Mouse (Mus musculus): ENCODE measurements around the gene Kiss1r. TPM values are rescaled to one million over a fixed set of nuclear protein-coding genes. Genes with fewer than 3 reads are reported as not detected.
A peak's percentile ranks its signal among the peaks of the same experiment; 100 is the strongest.

Kiss1r gene
- polyA plus RNA-seq, 1 experiment from 2014 or later: 1.6 TPM

GRCm38 (mm10) chr10:79877174-79877573, 39.6 kb upstream of the Kiss1r start:
- H3K27ac ChIP-seq (ENCODE audit: low read length): no peak overlapping the region
- no peaks in the 10 kb centered on the region for H3K27me3 ChIP-seq (replicated peaks; ENCODE audit: insufficient read depth, low read length)
- no peak overlapping the region for H3K9ac ChIP-seq (replicated peaks; ENCODE audit: low read depth)
- WGBS: 46% methylated on average over 1 of the region's 1 CpGs
- DNase-seq (ENCODE audit: low spot score) (peak; percentile 35), ATAC-seq (no peak)
- H3K4me1 ChIP-seq (ENCODE audit: insufficient read depth, low read depth, low read length): 0 out of 2 replicates have a peak, but pooled peaks cover 3% of the 10 kb centered on the region
- TF ChIP-seq EP300 (IDR thresholded peaks at IDR 0.05): no peak
- TF ChIP-seq CTCF (IDR thresholded peaks at IDR 0.05): no peak
- no peak overlapping the region for H3K4me2 ChIP-seq (replicated peaks; ENCODE audit: low read depth, low read length)
- H3K4me3 ChIP-seq (ENCODE audit: low read depth, low read length): no peak overlapping the region
- H3K36me3 ChIP-seq (ENCODE audit: insufficient read depth, low read length): no peaks in the 10 kb centered on the region
- no peaks in the 10 kb centered on the region for H3K9me3 ChIP-seq (ENCODE audit: low read length)

GRCm38 (mm10) chr10:79877757-79878156, 39.0 kb upstream of the Kiss1r start:
- H3K4me3 ChIP-seq (ENCODE audit: low read depth, low read length): no peak overlapping the region
- DNase-seq (ENCODE audit: low spot score) (peak; percentile 77), ATAC-seq (peak; percentile 52)
- H3K27me3 ChIP-seq (replicated peaks; ENCODE audit: insufficient read depth, low read length): no peaks in the 10 kb centered on the region
- H3K9me3 ChIP-seq (ENCODE audit: low read length): no peaks in the 10 kb centered on the region
- H3K4me2 ChIP-seq (replicated peaks; ENCODE audit: low read depth, low read length): no peak overlapping the region; the same call in 1 of the 2 replicates
- 0 out of 2 replicates have a peak, but pooled peaks cover 3% of the 10 kb centered on the region for H3K4me1 ChIP-seq (ENCODE audit: insufficient read depth, low read depth, low read length)
- TF ChIP-seq EP300 (IDR thresholded peaks at IDR 0.05) (peak; percentile 21; the same call in 1 of the 2 replicates), CTCF (IDR thresholded peaks at IDR 0.05) (no peak)
- H3K27ac ChIP-seq (ENCODE audit: low read length): peak overlapping the region; percentile 43; the same call in 1 of the 2 replicates
- H3K36me3 ChIP-seq (ENCODE audit: insufficient read depth, low read length): no peaks in the 10 kb centered on the region
- WGBS: 34% methylated on average over 12 of the region's 12 CpGs
- no peak overlapping the region for H3K9ac ChIP-seq (replicated peaks; ENCODE audit: low read depth)

- ATAC-seq (no peak), DNase-seq (ENCODE audit: low spot score) (no peak)
- H3K27ac ChIP-seq (ENCODE audit: low read length): no peak overlapping the region
- 31% methylated on average over 3 of the region's 3 CpGs for WGBS
- no peaks in the 10 kb centered on the region for H3K9me3 ChIP-seq (ENCODE audit: low read length)
- H3K4me1 ChIP-seq (ENCODE audit: insufficient read depth, low read depth, low read length): 0 out of 2 replicates have a peak, but pooled peaks cover 3% of the 10 kb centered on the region
- H3K27me3 ChIP-seq (replicated peaks; ENCODE audit: insufficient read depth, low read length): no peaks in the 10 kb centered on the region
- no peaks in the 10 kb centered on the region for H3K36me3 ChIP-seq (ENCODE audit: insufficient read depth, low read length)
- TF ChIP-seq CTCF (IDR thresholded peaks at IDR 0.05): no peak
- H3K9ac ChIP-seq (replicated peaks; ENCODE audit: low read depth): no peak overlapping the region
- no peak overlapping the region for H3K4me2 ChIP-seq (replicated peaks; ENCODE audit: low read depth, low read length)
- no peak overlapping the region for H3K4me3 ChIP-seq (ENCODE audit: low read depth, low read length)
Measured at GRCm38 (mm10) chr10:79879527-79879926, 37.2 kb upstream of the Kiss1r start.

- H3K4me3 ChIP-seq (ENCODE audit: low read depth, low read length): no peak overlapping the region
- DNase-seq (ENCODE audit: low spot score): no peak
- no peak overlapping the region for H3K9ac ChIP-seq (replicated peaks; ENCODE audit: low read depth)
- no peaks in the 10 kb centered on the region for H3K36me3 ChIP-seq (ENCODE audit: insufficient read depth, low read length)
- H3K9me3 ChIP-seq (ENCODE audit: low read length): no peaks in the 10 kb centered on the region
- no peak for ATAC-seq
- no peak overlapping the region for H3K4me2 ChIP-seq (replicated peaks; ENCODE audit: low read depth, low read length)
- TF ChIP-seq CTCF (IDR thresholded peaks at IDR 0.05) (no peak), EP300 (IDR thresholded peaks at IDR 0.05) (no peak)
- no peaks in the 10 kb centered on the region for H3K27me3 ChIP-seq (replicated peaks; ENCODE audit: insufficient read depth, low read length)
- H3K27ac ChIP-seq (ENCODE audit: low read length): no peak overlapping the region
- H3K4me1 ChIP-seq (ENCODE audit: insufficient read depth, low read depth, low read length): 0 out of 2 replicates have a peak, but pooled peaks cover 4% of the 10 kb centered on the region
- 22% methylated on average over 9 of the region's 9 CpGs for WGBS
Measured at GRCm38 (mm10) chr10:79880721-79881120, 36.0 kb upstream of the Kiss1r start.

DNA sequence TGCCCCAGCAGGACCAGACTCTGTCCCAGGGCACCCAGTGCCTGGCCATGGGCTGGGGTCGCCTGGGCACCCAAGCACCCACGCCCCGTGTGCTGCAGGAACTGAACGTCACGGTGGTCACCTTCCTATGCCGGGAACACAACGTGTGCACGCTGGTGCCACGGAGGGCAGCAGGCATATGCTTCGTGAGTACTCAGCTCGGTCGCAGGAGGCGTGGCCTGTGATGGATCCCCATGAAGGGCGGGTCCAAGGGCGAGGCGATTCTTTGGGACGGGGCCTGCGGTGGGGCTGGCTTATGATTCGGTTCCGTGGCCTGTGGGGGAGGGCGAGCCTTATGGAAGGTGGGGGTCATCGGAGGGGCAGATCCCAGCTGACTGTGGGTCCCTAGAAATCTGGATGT, 34.8 kb upstream of the Kiss1r start:
- WGBS: 6% methylated on average over 22 of the region's 22 CpGs
- no peak overlapping the region for H3K9ac ChIP-seq (replicated peaks; ENCODE audit: low read depth)
- no peak for TF ChIP-seq EP300 (IDR thresholded peaks at IDR 0.05)
- TF ChIP-seq CTCF (IDR thresholded peaks at IDR 0.05): no peak
- DNase-seq (ENCODE audit: low spot score) (peak; percentile 41), ATAC-seq (peak; percentile 13; the same call in 1 of the 2 replicates)
- 0 out of 2 replicates have a peak, but pooled peaks cover 4% of the 10 kb centered on the region for H3K4me1 ChIP-seq (ENCODE audit: insufficient read depth, low read depth, low read length)
- H3K9me3 ChIP-seq (ENCODE audit: low read length): no peaks in the 10 kb centered on the region
- no peaks in the 10 kb centered on the region for H3K36me3 ChIP-seq (ENCODE audit: insufficient read depth, low read length)
- no peak overlapping the region for H3K27ac ChIP-seq (ENCODE audit: low read length)
- peak overlapping the region; percentile 33 for H3K4me2 ChIP-seq (replicated peaks; ENCODE audit: low read depth, low read length)
- no peaks in the 10 kb centered on the region for H3K27me3 ChIP-seq (replicated peaks; ENCODE audit: insufficient read depth, low read length)
- H3K4me3 ChIP-seq (ENCODE audit: low read depth, low read length): no peak overlapping the region

GRCm38 (mm10) chr10:79883297-79884084, 33.3 kb upstream of the Kiss1r start:
- H3K4me2 ChIP-seq (replicated peaks; ENCODE audit: low read depth, low read length): no peak overlapping the region
- DNase-seq (ENCODE audit: low spot score) (peak; percentile 87), ATAC-seq (peak; percentile 58)

More at GRCm38 (mm10) chr10:79883297-79884084, 33.3 kb upstream of the Kiss1r start:
- Histone ChIP-seq H3K27ac (ENCODE audit: low read length) (no peak overlapping the region), H3K9ac (replicated peaks; ENCODE audit: low read depth) (no peak overlapping the region), H3K36me3 (ENCODE audit: insufficient read depth, low read length) (no peaks in the 10 kb centered on the region), H3K4me1 (ENCODE audit: insufficient read depth, low read depth, low read length) (0 out of 2 replicates have a peak, but pooled peaks cover 4% of the 10 kb centered on the region), H3K4me3 (ENCODE audit: low read depth, low read length) (no peak overlapping the region), H3K27me3 (replicated peaks; ENCODE audit: insufficient read depth, low read length) (no peaks in the 10 kb centered on the region), H3K9me3 (ENCODE audit: low read length) (no peaks in the 10 kb centered on the region)
- TF ChIP-seq CTCF (IDR thresholded peaks at IDR 0.05) (peak; percentile 84), EP300 (IDR thresholded peaks at IDR 0.05) (no peak)
- WGBS: 16% methylated on average over 22 of the region's 22 CpGs
